Mouse (Mus musculus): ENCODE results near the gene Haao. TPM values are rescaled to one million over a fixed set of nuclear protein-coding genes. Genes with fewer than 3 reads are reported as not detected.

Haao gene
- polyA plus RNA-seq, 1 experiment, result not detected

DNA sequence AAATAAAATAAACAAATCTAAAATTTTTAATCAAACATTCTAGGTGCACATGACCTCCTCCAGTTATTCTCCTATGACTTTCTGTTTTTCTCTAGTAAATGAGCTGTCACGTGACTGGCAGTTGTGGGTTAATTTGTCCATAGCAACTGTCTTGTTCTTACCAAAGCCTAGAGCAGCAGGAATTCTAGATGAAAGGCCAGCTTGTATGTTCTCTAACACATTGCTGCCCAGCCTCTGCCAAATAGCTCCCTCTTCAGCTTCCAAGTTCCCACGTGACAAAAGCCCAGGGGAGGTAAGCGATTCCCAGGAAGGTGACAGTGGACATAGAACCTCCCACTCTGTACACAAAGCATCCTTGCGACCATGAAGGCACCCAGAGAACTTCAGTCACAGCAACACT is 13.6 kb downstream of the Haao start:
- Histone ChIP-seq H3K4me3 (ENCODE audit: insufficient read depth, low read depth, low read length) (no peak overlapping the region), H3K27ac (ENCODE audit: insufficient read depth, low read depth, low read length) (no peak overlapping the region), H3K4me1 (ENCODE audit: control insufficient read depth, insufficient read depth, low read length) (peaks cover 8% of the 10 kb centered on the region; the same call in 1 of the 2 replicates)
- TF ChIP-seq CTCF (IDR thresholded peaks at IDR 0.05; ENCODE audit: insufficient read depth, low read depth, low read length) (no peak), POLR2A (IDR thresholded peaks at IDR 0.05; ENCODE audit: insufficient read depth, low read depth, low read length) (no peak)
- WGBS, result 34% methylated on average over 4 of the region's 4 CpGs

DNA sequence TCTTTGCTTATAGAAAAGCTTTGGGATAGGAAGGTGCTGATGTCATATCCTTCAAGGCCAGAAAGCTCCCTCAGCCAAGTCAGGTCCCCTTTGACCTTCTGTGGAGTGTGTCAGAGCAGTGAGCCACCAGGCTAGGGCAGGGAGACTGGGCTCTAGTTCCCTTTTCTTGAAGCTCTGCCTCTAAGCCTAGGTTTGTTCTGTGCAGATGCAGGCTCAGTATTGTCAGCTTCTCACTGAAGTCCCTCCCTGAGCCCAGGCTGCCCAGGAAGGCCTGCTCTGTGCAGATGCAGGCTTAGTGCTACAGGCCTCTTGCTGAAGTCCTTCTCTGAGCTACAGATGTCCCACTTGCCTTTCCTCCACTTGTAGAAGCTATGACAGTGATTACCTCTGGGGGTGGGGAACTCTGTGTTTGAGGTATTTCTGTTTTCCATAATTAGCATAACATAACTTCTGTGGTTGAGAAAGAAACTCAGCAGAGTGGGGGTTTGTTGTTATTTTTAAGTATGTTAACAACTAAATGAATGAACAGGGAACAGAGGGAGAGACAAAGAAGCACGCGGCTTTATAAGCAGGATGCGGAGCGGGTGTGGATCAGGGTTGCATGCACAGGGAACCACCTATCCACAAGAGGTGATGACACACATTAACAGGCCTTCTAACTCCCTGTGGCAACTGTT is 17.0 kb downstream of the Haao start:
- H3K4me3 ChIP-seq (ENCODE audit: insufficient read depth, low read depth, low read length), result no peak overlapping the region
- TF ChIP-seq CTCF (IDR thresholded peaks at IDR 0.05; ENCODE audit: insufficient read depth, low read depth, low read length) (no peak), POLR2A (IDR thresholded peaks at IDR 0.05; ENCODE audit: insufficient read depth, low read depth, low read length) (no peak)
- peaks cover 8% of the 10 kb centered on the region; the same call in 1 of the 2 replicates for H3K4me1 ChIP-seq (ENCODE audit: control insufficient read depth, insufficient read depth, low read length)
- 74% methylated on average over 4 of the region's 4 CpGs for WGBS
- no peak overlapping the region for H3K27ac ChIP-seq (ENCODE audit: insufficient read depth, low read depth, low read length)

DNA sequence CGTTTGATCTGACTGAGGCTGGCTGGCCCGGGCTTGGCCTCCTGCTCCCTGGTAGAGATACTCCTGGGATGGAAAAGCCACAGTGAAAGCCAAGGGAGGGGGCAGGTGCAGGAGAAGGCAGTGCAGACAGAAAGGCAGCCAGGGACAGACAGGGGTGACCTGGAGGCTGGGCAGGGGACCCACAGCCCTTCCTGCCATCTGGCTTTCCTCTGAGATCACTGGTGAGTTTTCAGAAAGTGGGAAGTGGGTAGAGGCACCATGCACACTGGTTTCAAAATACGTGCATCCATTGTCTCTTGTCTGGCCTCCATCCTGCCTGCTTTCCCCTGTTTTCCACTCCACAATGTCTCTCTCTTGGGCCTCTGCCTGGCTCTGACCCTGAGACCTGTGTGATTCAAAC is 18.4 kb downstream of the Haao start:
- H3K27ac ChIP-seq (ENCODE audit: insufficient read depth, low read depth, low read length), result no peak overlapping the region
- TF ChIP-seq CTCF (IDR thresholded peaks at IDR 0.05; ENCODE audit: insufficient read depth, low read depth, low read length) (no peak), POLR2A (IDR thresholded peaks at IDR 0.05; ENCODE audit: insufficient read depth, low read depth, low read length) (no peak)
- H3K4me1 ChIP-seq (ENCODE audit: control insufficient read depth, insufficient read depth, low read length), result peaks cover 5% of the 10 kb centered on the region; the same call in 1 of the 2 replicates
- 92% methylated on average over 3 of the region's 3 CpGs for WGBS
- no peak overlapping the region for H3K4me3 ChIP-seq (ENCODE audit: insufficient read depth, low read depth, low read length)

DNA sequence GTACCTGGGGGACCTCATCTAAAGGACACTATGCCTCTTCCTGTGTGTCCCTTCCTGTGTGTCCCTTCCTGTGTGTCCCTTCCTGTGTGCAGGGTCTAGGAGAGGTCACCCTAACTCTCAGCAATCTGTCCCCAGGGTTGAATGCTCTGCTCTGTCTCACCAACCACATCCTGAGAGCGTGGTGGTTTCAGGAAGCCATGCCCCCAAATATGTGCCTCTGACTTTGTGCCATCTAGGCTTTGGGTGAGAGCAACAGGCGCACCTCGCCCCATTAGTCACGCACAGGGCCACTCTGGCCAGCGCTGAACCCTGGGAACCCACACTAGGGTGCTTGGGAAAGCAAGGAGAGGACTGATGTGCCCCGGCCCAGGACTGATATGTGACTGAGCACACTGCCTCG is 23.9 kb downstream of the Haao start:
- WGBS, result 91% methylated on average over 7 of the region's 7 CpGs
- no peak overlapping the region for H3K27ac ChIP-seq (ENCODE audit: insufficient read depth, low read depth, low read length)
- TF ChIP-seq POLR2A (IDR thresholded peaks at IDR 0.05; ENCODE audit: insufficient read depth, low read depth, low read length), result no peak
- no peak for TF ChIP-seq CTCF (IDR thresholded peaks at IDR 0.05; ENCODE audit: insufficient read depth, low read depth, low read length)
- no peak overlapping the region for H3K4me3 ChIP-seq (ENCODE audit: insufficient read depth, low read depth, low read length)
- H3K4me1 ChIP-seq (ENCODE audit: control insufficient read depth, insufficient read depth, low read length), result peaks cover 9% of the 10 kb centered on the region

DNA sequence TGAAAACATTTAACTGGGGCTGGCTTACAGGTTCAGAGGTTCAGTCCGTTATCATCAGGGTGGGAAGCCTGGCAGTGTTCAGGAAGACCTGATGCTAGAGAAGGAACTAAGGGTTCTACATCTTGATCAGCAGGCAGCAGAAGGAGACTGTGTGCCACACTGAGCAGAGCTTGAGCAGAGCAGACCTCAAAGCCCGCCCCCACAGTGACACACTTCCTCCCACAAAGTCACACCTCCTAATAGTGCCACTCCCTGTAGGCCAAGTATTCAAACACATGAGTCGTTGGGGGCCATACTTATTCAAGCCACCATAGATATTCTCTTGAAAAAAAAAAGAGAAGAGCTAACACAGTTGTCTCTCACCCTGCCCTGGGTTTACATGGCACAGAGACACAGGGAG is 25.9 kb downstream of the Haao start:
- no peak overlapping the region for H3K4me3 ChIP-seq (ENCODE audit: insufficient read depth, low read depth, low read length)
- no peak overlapping the region for H3K27ac ChIP-seq (ENCODE audit: insufficient read depth, low read depth, low read length)
- WGBS, result 85% methylated on average over 3 of the region's 3 CpGs
- TF ChIP-seq CTCF (IDR thresholded peaks at IDR 0.05; ENCODE audit: insufficient read depth, low read depth, low read length) (no peak), POLR2A (IDR thresholded peaks at IDR 0.05; ENCODE audit: insufficient read depth, low read depth, low read length) (no peak)
- peaks cover 9% of the 10 kb centered on the region for H3K4me1 ChIP-seq (ENCODE audit: control insufficient read depth, insufficient read depth, low read length)

DNA sequence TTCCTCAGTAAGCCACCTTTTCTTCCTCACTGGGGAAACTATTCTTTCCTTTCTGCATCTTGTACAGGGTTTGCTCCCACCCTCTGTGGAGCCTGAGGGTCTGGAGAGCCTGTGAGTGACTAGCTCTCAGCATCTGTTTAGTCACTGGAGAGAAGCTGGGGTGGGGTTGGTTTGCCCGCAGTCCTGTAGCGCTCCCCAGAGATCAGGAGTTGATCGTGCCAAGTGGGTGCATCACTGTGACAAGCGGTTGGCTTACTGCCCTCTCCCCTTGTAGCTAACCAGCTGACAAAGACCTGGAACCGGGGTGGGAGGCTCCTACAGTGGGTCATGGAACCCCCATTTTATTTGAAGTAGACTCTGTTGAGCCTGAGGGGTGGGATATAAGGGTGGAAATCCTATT is 27.1 kb downstream of the Haao start:
- H3K4me1 ChIP-seq (ENCODE audit: control insufficient read depth, insufficient read depth, low read length), result peaks cover 9% of the 10 kb centered on the region
- TF ChIP-seq POLR2A (IDR thresholded peaks at IDR 0.05; ENCODE audit: insufficient read depth, low read depth, low read length) (no peak), CTCF (IDR thresholded peaks at IDR 0.05; ENCODE audit: insufficient read depth, low read depth, low read length) (no peak)
- WGBS, result 51% methylated on average over 5 of the region's 5 CpGs
- H3K27ac ChIP-seq (ENCODE audit: insufficient read depth, low read depth, low read length), result peak overlapping the region; percentile 16
- no peak overlapping the region for H3K4me3 ChIP-seq (ENCODE audit: insufficient read depth, low read depth, low read length)

DNA sequence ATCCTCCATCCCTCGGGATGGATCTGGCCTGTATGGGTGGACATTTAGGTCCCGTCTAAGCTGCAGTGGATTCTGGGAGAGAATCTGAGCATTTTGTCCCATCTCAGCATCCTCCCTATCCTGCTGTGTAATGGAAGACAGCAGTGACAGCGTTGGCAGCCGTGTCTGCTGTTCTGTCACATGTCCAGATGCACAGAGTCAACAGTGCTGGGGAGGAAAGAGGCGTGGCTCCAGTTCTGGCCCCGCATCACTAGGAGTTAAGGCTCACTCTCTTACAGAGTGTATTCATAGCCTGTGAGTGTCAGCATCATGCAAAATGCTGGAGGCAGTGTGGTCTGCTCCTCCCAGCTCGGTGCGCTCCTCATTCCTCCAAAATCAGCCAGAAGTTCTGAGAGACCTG is 28.3 kb downstream of the Haao start:
- Histone ChIP-seq H3K27ac (ENCODE audit: insufficient read depth, low read depth, low read length) (no peak overlapping the region), H3K4me3 (ENCODE audit: insufficient read depth, low read depth, low read length) (no peak overlapping the region), H3K4me1 (ENCODE audit: control insufficient read depth, insufficient read depth, low read length) (peaks cover 9% of the 10 kb centered on the region)
- WGBS, result 57% methylated on average over 8 of the region's 8 CpGs
- no peak for TF ChIP-seq POLR2A (IDR thresholded peaks at IDR 0.05; ENCODE audit: insufficient read depth, low read depth, low read length)
- TF ChIP-seq CTCF (IDR thresholded peaks at IDR 0.05; ENCODE audit: insufficient read depth, low read depth, low read length), result no peak

DNA sequence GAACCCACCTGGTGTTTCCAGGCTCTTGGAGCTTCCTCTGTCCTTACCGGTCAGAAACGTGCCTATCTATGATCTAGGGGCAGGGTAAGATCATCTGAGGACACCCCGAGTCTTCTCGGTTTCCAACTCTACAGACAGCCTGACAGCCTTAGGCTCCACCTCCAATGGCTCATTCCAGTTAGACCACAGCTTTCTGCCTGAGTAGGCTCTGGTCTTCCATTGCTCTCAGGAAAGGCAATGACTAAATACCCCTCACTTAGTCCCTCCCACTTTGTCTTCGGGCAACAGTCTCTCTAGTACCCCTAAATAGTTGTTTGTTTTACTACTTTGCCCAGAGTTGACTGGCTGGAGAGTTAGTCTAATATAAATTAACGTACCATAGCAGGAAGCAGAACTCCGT is 30.8 kb downstream of the Haao start:
- TF ChIP-seq POLR2A (IDR thresholded peaks at IDR 0.05; ENCODE audit: insufficient read depth, low read depth, low read length) (no peak), CTCF (IDR thresholded peaks at IDR 0.05; ENCODE audit: insufficient read depth, low read depth, low read length) (no peak)

DNA sequence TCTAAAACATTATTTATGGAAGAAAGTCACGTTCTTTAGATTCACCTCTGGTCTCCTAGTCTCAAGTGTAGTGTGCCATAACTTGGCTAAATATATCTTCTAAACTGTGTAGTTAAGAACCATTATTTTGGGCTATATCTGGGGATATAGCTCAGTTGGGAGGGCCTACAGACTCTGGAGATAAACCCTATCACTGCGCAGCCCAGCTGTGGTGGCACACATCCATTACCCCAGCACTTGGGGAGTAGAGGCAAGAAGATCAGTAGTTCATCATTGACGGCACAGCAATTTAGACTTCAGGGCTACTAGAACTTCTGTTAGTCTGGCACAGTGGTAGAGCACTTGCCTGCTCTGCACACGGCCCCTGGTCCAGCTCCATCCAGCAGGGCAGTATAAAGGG is 34.7 kb downstream of the Haao start:
- TF ChIP-seq POLR2A (IDR thresholded peaks at IDR 0.05; ENCODE audit: insufficient read depth, low read depth, low read length), result no peak
- TF ChIP-seq CTCF (IDR thresholded peaks at IDR 0.05; ENCODE audit: insufficient read depth, low read depth, low read length), result no peak
- 87% methylated on average over 4 of the region's 4 CpGs for WGBS
- H3K4me1 ChIP-seq (ENCODE audit: control insufficient read depth, insufficient read depth, low read length), result no peaks in the 10 kb centered on the region
- no peak overlapping the region for H3K4me3 ChIP-seq (ENCODE audit: insufficient read depth, low read depth, low read length)
- H3K27ac ChIP-seq (ENCODE audit: insufficient read depth, low read depth, low read length), result no peak overlapping the region

More for the DNA sequence above, 30.8 kb downstream of the Haao start:
- peaks cover 9% of the 10 kb centered on the region for H3K4me1 ChIP-seq (ENCODE audit: control insufficient read depth, insufficient read depth, low read length)
- H3K4me3 ChIP-seq (ENCODE audit: insufficient read depth, low read depth, low read length), result no peak overlapping the region
- no peak overlapping the region for H3K27ac ChIP-seq (ENCODE audit: insufficient read depth, low read depth, low read length)
- WGBS, result 81% methylated on average over 7 of the region's 7 CpGs

Measured in olfactory bulb, adult 2 months (tissue).